Mouse (Mus musculus): Measurements from ENCODE around the gene Sostdc1. TPM values are rescaled to one million over a fixed set of nuclear protein-coding genes. Genes with fewer than 3 reads are reported as not detected.

Sostdc1 gene
- under 1 TPM; 0.38 to 0.41 TPM for total RNA-seq (2021)

DNA sequence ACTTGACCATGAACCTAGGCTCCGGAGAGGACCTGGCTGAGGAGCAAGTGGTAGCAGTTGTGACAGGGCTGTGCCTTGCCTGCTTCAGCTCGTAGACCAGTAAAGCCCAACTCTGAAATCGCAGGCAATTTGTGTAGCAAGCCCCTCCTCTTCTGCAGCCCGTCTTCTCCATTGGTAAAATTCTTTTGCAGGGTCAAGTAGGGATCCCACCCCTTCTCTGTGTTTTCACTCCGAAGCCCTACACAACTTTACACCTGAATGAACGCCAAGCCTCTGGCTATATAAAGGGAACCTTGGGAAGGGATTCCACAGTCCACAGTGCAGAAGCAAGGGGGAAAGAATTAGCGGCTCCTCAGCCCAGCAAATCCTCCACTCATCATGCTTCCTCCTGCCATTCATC is at the start of gene Sostdc1:
Gene Sostdc1 (plus strand): TSS at position 224 of the 400 bp plus-strand sequence.
- no peak for DNase-seq

- DNase-seq = no peak
These were observed 46.2 kb upstream of the Sostdc1 start for GRCm38 (mm10) chr12:36267670-36268246.

DNA sequence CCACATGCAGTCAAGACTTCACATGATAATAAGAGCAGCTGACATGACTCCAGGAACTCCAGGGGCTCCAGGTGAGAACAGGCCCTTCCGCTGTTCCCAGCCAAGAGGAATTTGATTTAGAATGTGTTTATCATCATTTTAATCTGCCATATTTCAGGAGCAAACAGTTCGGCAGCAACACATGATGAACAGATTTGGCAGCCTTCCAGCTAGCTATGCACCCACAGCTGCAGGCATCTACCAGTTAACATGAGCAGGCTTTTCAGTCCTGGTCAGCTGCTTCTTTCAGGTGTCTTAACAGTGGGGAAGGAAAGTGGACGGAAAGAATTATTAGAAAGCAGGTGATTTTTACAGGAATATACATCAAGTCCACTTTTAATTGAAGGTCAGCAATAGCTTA is 39.1 kb upstream of the Sostdc1 start:
- DNase-seq = no peak

DNA sequence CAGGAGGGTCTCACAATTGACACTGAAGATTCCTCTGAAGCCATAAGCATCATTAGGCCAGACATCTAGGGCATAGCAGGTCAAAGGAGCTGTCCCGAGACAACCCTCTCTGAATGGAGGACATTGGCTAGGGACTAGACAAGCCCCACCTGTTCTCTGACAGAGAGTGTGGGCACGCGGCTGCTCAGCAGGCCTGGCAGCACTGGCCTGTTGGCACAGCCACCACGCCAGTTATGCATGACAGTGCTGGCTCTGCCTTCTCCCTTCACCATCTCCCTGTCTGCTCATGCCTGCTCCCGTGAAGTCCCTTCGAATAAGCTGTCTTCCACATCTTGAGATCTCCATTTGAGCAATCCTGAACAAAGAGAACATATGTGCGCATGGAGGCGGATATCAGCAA is 24.3 kb upstream of the Sostdc1 start:
- no peak for DNase-seq

GRCm38 (mm10) chr12:36290465-36290864 is 23.5 kb upstream of the Sostdc1 start:
- no peak for DNase-seq

DNA sequence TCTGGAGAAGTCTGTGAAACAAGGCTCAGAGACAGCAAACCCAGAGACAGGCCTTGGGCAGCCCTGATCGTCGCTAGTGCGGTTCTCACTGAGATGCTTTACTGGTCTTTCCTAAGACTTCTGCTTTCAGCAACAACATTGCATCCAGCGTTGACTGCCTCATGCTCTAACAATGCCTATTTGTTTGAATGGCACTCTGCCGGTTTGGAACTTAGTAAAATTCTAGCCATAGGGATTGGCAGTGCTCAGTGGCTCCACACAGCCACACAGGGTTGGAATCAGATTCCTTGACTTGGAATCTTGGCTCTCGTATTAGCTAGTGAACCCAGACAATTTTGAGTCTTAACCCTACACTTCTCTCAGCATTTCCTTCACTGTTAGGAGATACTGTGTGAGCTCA is 22.6 kb upstream of the Sostdc1 start:
- DNase-seq = no peak

- DNase-seq = no peak
These were observed 11.6 kb upstream of the Sostdc1 start for GRCm38 (mm10) chr12:36302326-36302725.

DNA sequence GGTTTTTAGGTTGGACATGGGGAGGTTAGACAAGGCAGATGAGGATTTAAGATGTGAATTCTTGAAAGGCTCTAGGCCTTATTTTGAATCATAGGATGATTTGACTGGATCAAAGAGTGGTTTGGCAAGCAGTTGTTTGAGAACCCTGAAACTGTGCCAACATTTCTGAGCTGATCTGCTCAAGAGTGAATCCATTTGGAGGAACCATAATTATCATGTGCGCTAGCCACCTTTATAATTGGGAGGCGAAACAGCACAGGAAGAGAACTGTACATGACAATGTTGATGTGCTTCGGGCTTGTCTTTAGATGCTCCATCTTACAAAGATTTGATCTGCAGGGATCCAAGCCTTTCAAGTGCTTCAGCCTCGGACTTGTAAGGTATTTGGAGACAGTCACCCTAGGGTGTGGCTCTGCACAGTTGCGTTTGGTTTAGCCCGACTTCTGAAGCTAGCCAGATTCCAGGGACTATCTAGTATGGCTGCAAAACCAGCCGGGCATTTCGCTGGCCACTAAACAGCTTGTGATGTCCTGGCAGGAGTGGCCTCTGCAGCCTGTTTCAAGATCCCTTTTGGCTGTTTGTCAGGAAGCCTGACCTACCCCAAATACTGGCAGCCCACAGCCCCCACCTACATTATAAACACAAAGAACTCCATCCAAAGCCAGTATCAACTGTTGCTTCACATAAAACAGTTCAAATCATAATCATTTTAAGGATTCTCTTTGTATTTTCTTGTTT is 10.9 kb upstream of the Sostdc1 start:
- no peak for DNase-seq

- no peak for DNase-seq
These were observed 5.1 kb upstream of the Sostdc1 start for GRCm38 (mm10) chr12:36308737-36309420.

GRCm38 (mm10) chr12:36313015-36313414 is 924 bp upstream of the Sostdc1 start:
- no peak for DNase-seq

- DNase-seq = no peak
These were observed 507 bp downstream of the Sostdc1 start for GRCm38 (mm10) chr12:36314446-36314845.

- no peak for DNase-seq
These were observed 1.6 kb downstream of the Sostdc1 start for GRCm38 (mm10) chr12:36315527-36315926.

DNA sequence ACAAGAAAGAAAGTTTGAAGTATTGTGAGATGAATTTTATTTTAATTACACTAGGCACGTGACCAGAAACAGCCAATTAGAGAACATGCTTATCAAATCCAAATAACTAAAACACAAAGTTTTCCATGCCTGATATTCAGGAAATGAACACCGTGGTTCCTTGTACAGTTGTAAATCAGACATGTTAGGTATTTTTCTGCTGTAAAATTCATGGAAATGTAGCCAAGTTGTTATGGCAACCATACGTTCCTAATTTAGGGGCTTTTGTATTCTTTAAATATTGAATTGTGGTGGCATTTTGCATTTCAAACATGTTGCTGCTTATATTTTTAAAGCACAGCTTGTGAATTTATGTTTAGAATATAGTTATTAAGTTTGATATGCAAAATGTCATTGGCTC is 2.1 kb downstream of the Sostdc1 start:
- DNase-seq = no peak

GRCm38 (mm10) chr12:36317036-36317819 is 3.3 kb downstream of the Sostdc1 start:
- DNase-seq = peak; percentile 38

DNA sequence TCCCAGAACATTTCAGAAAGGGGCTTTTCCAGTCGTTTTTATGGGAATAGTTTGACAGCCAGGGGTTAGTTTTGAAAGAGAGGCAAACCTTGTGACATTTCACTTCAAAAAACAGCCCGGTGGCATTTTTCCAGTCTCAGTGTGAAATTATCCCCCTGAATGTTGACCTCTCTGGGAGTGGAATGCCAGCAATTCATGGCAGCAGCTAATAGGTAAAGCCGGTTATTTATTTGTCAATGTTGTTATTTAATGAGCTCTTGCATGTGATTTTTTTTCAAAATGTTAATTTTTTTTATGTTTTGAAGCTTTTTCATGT is 3.8 kb downstream of the Sostdc1 start:
- no peak for DNase-seq

- DNase-seq = no peak
These were observed 12.2 kb downstream of the Sostdc1 start for GRCm38 (mm10) chr12:36326101-36326521.

- no peak for DNase-seq
These were observed 18.7 kb downstream of the Sostdc1 start for GRCm38 (mm10) chr12:36332676-36333075.

DNA sequence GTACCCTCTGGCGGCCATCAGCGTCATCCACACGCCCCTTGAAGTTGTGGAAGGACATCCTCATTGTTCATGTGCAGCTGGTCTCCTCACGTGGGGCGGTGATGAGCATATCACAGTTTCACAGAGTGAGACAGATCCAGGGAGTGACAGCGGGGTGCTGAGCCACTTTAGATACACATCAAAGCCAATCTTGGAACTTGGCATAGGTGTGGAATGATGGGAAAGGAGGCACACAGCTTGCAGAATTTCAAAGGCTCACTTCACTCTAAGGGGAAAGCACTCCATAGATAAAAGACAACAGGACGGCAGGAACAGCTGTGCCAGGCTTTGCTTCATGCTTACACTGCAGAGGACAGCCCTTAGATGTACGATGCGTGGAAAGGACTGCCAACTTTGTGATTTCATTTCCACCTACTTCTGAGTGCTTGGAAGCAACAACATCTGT is 19.9 kb downstream of the Sostdc1 start:
- no peak for DNase-seq

DNA sequence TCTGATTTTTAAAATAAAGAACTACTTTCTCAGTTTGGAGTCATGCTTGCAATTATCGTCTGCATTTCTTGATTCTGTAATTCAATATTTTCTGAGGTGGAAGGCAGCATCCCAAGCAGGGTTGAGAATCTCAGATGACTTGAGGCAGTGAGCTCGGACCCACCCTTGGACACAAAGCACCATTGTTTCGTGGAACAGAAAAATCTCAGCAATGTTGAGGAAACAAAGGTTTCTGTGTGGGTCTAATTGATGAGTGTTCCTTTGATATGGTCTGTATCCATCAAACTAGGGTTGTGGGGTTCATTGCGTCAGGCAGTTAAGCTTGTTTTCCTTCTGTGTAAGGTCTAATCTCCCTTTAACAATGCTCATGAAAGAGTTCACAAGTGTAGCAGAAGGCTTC is 30.2 kb downstream of the Sostdc1 start:
- no peak for DNase-seq

GRCm38 (mm10) chr12:36360064-36360463 is 46.1 kb downstream of the Sostdc1 start:
- DNase-seq = no peak

GRCm38 (mm10) chr12:36360693-36361092 is 46.8 kb downstream of the Sostdc1 start:
- DNase-seq = no peak

DNA sequence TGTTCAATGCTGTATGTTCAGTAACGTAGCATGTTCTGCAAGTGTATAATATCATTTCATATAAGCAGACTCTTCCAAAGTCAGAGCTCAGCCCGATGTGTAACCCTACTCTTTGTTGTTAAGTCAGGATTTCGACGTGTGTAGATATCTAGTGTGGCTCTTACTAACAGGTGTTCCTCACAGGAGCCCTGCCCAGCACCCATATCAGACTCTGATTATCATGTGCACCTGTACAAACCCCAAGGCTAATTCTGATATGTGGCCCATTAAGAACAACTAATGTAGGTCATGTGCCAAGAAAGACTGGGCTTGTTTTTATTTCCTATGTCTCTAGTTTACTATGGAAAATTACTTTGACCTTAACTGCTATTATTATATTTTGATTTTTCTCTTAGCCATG is 50.1 kb downstream of the Sostdc1 start:
- DNase-seq = no peak

Data from heart, postnatal 4 days (tissue).